Mouse (Mus musculus) hindbrain, embryonic 11.5 days (tissue): ENCODE results near the gene Slc45a1. TPM values are rescaled to one million over a fixed set of nuclear protein-coding genes. Genes with fewer than 3 reads are reported as not detected.

Experiments
- ATAC-seq: fragments of 200-750 bp; cut with Nextera tagmentation; 2 replicates; pipeline ENCODE4 v1.8.0; 2017; ENCODE audit warnings: mild to moderate bottlenecking, moderate TSS enrichment, moderate library complexity; ENCODE audit not compliant: low FRiP score
- DNase-seq: peaks from one replicate; pipeline ENCODE4 v3.0.0-alpha.2; 2015; ENCODE audit warnings: low spot score
- H3K27ac ChIP-seq: fragments of 300-500 bp; sonication (generic); 2 replicates; pipeline ENCODE4 v1.5.1; 2014; ENCODE audit warnings: mild to moderate bottlenecking, low read depth, low read length
- H3K27me3 ChIP-seq: fragments of 300-500 bp; sonication (generic); 2 replicates; pipeline ENCODE4 v1.6.1; 2014; ENCODE audit warnings: mild to moderate bottlenecking, low read length, moderate library complexity, mixed read lengths; ENCODE audit not compliant: control insufficient read depth, insufficient read depth
- H3K36me3 ChIP-seq: fragments of 300-500 bp; sonication (generic); 2 replicates; pipeline ENCODE4 v1.6.1; 2014; ENCODE audit warnings: mild to moderate bottlenecking, low read length, moderate library complexity, mixed read lengths; ENCODE audit not compliant: control insufficient read depth, insufficient read depth
- H3K4me1 ChIP-seq: fragments of 300-500 bp; sonication (generic); replicated peaks from 2 replicates; pipeline ENCODE4 v1.6.1; 2014; ENCODE audit warnings: low read length, mixed read lengths; ENCODE audit not compliant: control insufficient read depth, insufficient read depth
- H3K4me2 ChIP-seq: fragments of 300-500 bp; sonication (generic); replicated peaks from 2 replicates; pipeline ENCODE4 v1.6.1; 2014; ENCODE audit warnings: mild to moderate bottlenecking, low read depth, low read length
- H3K4me3 ChIP-seq: fragments of 300-500 bp; sonication (generic); 2 replicates; pipeline ENCODE4 v1.5.1; 2014; ENCODE audit warnings: low read depth, low read length
- H3K9ac ChIP-seq: fragments of 300-500 bp; sonication (generic); 2 replicates; pipeline ENCODE4 v1.6.1; 2014; ENCODE audit warnings: low read depth, low read length
- H3K9me3 ChIP-seq: fragments of 300-500 bp; sonication (generic); 2 replicates; pipeline ENCODE4 v1.6.1; 2016; ENCODE audit warnings: low read length; ENCODE audit not compliant: control insufficient read depth
- WGBS: fragments of 180-500 bp; shearing (Covaris S2); extraction: QIAGEN DNeasy Blood & Tissue Kit; methylation state at CpG from one replicate; pipeline ENCODE4 v1.1.7; 2014; 5-methylcytosine and 5-hydroxymethylcytosine counted together
- polyA plus RNA-seq: library from polyadenylated mRNA; unstranded; fragments of >200 nt; fragmentation: Nextera tagmentation; extraction: Ambion mirVana; gene quantifications from 2 replicates; pipeline ENCODE4 v1.2.1, GENCODE M21; 2014

Slc45a1 gene
- polyA plus RNA-seq, 1 experiment from 2014 or later, result 7.8 TPM

- H3K4me3 ChIP-seq, result no peak overlapping the region
- ATAC-seq (no peak), DNase-seq (no peak)
- no peaks in the 10 kb centered on the region for H3K9me3 ChIP-seq
- H3K4me2 ChIP-seq, result no peak overlapping the region
- H3K9ac ChIP-seq, result no peak overlapping the region
- H3K4me1 ChIP-seq, result 0 out of 2 replicates have a peak, but pooled peaks cover 2% of the 10 kb centered on the region
- H3K36me3 ChIP-seq, result no peaks in the 10 kb centered on the region
- 82% methylated on average over 5 of the region's 5 CpGs for WGBS
- no peak overlapping the region for H3K27ac ChIP-seq
- peaks cover 9% of the 10 kb centered on the region; the same call in 1 of the 2 replicates for H3K27me3 ChIP-seq
These were observed 2.6 kb downstream of the Slc45a1 start for GRCm38 (mm10) chr4:150649327-150649726.

- DNase-seq, result no peak
- ATAC-seq, result no peak
- H3K4me1 ChIP-seq, result no peaks in the 10 kb centered on the region
- H3K9me3 ChIP-seq, result no peaks in the 10 kb centered on the region
- H3K27me3 ChIP-seq, result no peaks in the 10 kb centered on the region
- H3K9ac ChIP-seq, result no peak overlapping the region
- H3K4me3 ChIP-seq, result no peak overlapping the region
- WGBS, result 89% methylated on average over 9 of the region's 9 CpGs
- no peaks in the 10 kb centered on the region for H3K36me3 ChIP-seq
- H3K27ac ChIP-seq, result no peak overlapping the region
- H3K4me2 ChIP-seq, result no peak overlapping the region
These were observed 7.7 kb downstream of the Slc45a1 start for GRCm38 (mm10) chr4:150644299-150644698.

- Histone ChIP-seq H3K9ac (no peak overlapping the region), H3K4me2 (no peak overlapping the region), H3K27me3 (no peaks in the 10 kb centered on the region), H3K4me3 (no peak overlapping the region), H3K4me1 (no peaks in the 10 kb centered on the region), H3K36me3 (no peaks in the 10 kb centered on the region), H3K27ac (no peak overlapping the region), H3K9me3 (no peaks in the 10 kb centered on the region)
- no peak for DNase-seq
- whole genome bisulfite sequencing, result 81% methylated on average over 6 of the region's 6 CpGs
- ATAC-seq, result no peak
These were observed 15.3 kb downstream of the Slc45a1 start for GRCm38 (mm10) chr4:150636635-150637034.

- H3K4me1 ChIP-seq, result no peaks in the 10 kb centered on the region
- no peak overlapping the region for H3K4me3 ChIP-seq
- WGBS, result 91% methylated on average over 10 of the region's 10 CpGs
- ATAC-seq (no peak), DNase-seq (no peak)
- no peak overlapping the region for H3K4me2 ChIP-seq
- no peak overlapping the region for H3K9ac ChIP-seq
- H3K36me3 ChIP-seq, result no peaks in the 10 kb centered on the region
- no peak overlapping the region for H3K27ac ChIP-seq
- H3K9me3 ChIP-seq, result no peaks in the 10 kb centered on the region
- H3K27me3 ChIP-seq, result no peaks in the 10 kb centered on the region
These were observed 16.4 kb downstream of the Slc45a1 start for GRCm38 (mm10) chr4:150635568-150635967.

GRCm38 (mm10) chr4:150629266-150629665 lies 22.7 kb downstream of the Slc45a1 start:
- 88% methylated on average over 11 of the region's 11 CpGs for WGBS
- no peaks in the 10 kb centered on the region for H3K36me3 ChIP-seq
- no peak overlapping the region for H3K4me3 ChIP-seq
- H3K27ac ChIP-seq, result no peak overlapping the region
- ATAC-seq (no peak), DNase-seq (no peak)
- H3K27me3 ChIP-seq, result no peaks in the 10 kb centered on the region
- no peaks in the 10 kb centered on the region for H3K9me3 ChIP-seq
- H3K9ac ChIP-seq, result no peak overlapping the region
- no peak overlapping the region for H3K4me2 ChIP-seq
- no peaks in the 10 kb centered on the region; the same call in 1 of the 2 replicates for H3K4me1 ChIP-seq

- no peaks in the 10 kb centered on the region; the same call in 1 of the 2 replicates for H3K4me1 ChIP-seq
- no peak overlapping the region for H3K27ac ChIP-seq
- no peaks in the 10 kb centered on the region for H3K36me3 ChIP-seq
- ATAC-seq (no peak), DNase-seq (peak; percentile 65)
- no peak overlapping the region for H3K9ac ChIP-seq
- 50% methylated on average over 6 of the region's 6 CpGs for WGBS
- H3K4me3 ChIP-seq, result no peak overlapping the region
- no peaks in the 10 kb centered on the region for H3K9me3 ChIP-seq
- H3K4me2 ChIP-seq, result no peak overlapping the region
- no peaks in the 10 kb centered on the region for H3K27me3 ChIP-seq
These were observed 25.8 kb downstream of the Slc45a1 start for GRCm38 (mm10) chr4:150625951-150626732.

GRCm38 (mm10) chr4:150625425-150625824 lies 26.5 kb downstream of the Slc45a1 start:
- Histone ChIP-seq H3K9ac (no peak overlapping the region), H3K4me3 (no peak overlapping the region), H3K36me3 (no peaks in the 10 kb centered on the region), H3K27me3 (no peaks in the 10 kb centered on the region), H3K9me3 (no peaks in the 10 kb centered on the region), H3K4me1 (no peaks in the 10 kb centered on the region; the same call in 1 of the 2 replicates), H3K27ac (no peak overlapping the region), H3K4me2 (no peak overlapping the region)
- 43% methylated on average over 1 of the region's 1 CpGs for WGBS
- DNase-seq (peak; percentile 76), ATAC-seq (peak; percentile 68)

GRCm38 (mm10) chr4:150624933-150625332 lies 27.0 kb downstream of the Slc45a1 start:
- no peak overlapping the region for H3K27ac ChIP-seq
- H3K36me3 ChIP-seq, result no peaks in the 10 kb centered on the region
- ATAC-seq, result no peak
- H3K4me3 ChIP-seq, result no peak overlapping the region
- H3K4me1 ChIP-seq, result no peaks in the 10 kb centered on the region; the same call in 1 of the 2 replicates
- DNase-seq, result no peak
- H3K9ac ChIP-seq, result no peak overlapping the region
- H3K27me3 ChIP-seq, result no peaks in the 10 kb centered on the region
- WGBS, result 81% methylated on average over 4 of the region's 4 CpGs
- H3K9me3 ChIP-seq, result no peaks in the 10 kb centered on the region
- H3K4me2 ChIP-seq, result no peak overlapping the region

GRCm38 (mm10) chr4:150624214-150624823 lies 27.7 kb downstream of the Slc45a1 start:
- Histone ChIP-seq H3K4me1 (no peaks in the 10 kb centered on the region; the same call in 1 of the 2 replicates), H3K27ac (no peak overlapping the region), H3K9me3 (no peaks in the 10 kb centered on the region), H3K9ac (no peak overlapping the region), H3K4me3 (no peak overlapping the region), H3K36me3 (no peaks in the 10 kb centered on the region), H3K4me2 (no peak overlapping the region), H3K27me3 (no peaks in the 10 kb centered on the region)
- DNase-seq (no peak), ATAC-seq (no peak)
- WGBS, result 67% methylated on average over 11 of the region's 11 CpGs
